Mouse (Mus musculus) brain, embryonic 18.5 days (tissue): ENCODE measurements at regions not wholly inside any gene's neighbourhood (a gene's known extent, or its start where the extent isn't known, plus 50 kb on each side); places are given as distances from the start of the nearest gene placed in this dataset.

Experiments used
- DNase-seq: peaks from one replicate; pipeline ENCODE4 v3.0.0-alpha.2; 2012; ENCODE audit warnings: low read depth, low spot score

DNA sequence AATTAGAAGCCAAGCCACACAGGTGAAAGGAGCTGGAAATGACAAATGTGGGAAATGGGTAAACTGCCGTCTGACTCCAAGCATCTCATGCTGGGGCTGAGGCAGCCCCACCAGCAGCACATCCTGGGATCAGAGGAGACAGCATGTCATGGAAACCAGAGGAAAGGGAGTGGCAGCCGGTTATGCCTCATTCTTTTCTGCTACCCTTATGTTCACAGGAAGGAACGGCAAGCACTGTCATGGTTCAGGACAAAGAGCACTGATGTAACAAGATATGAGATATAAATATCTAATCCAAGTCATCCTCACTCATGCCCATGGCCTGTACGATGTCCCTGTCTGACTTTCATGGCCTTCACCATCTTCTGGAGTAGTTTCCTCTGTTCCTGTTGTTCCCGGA, 125.2 kb upstream of the Tnfaip3 start:
- no peak for DNase-seq

GRCm38 (mm10) chr10:19139234-19139633, 123.8 kb upstream of the Tnfaip3 start:
- no peak for DNase-seq

DNA sequence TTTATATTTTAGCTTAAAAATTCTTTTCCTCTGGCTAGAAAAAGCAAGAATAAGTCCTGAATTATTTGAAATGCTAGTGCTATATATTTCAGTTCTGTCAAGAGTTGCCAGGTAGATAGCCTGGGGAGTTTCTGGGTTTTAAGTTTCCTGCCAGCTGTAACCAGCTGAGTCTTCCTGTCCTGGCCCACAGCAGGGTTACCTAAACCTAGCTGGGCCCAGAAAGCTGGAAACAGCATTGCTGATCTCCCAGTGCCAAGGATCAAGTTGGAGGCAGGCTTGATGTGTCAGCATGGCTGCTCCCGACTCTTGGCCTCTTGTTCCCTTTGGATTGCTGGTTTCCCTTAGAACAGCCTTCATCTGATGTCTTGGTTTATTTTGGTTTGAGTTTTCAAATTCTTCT, 122.8 kb upstream of the Tnfaip3 start:
- DNase-seq = no peak

GRCm38 (mm10) chr10:19127581-19128291, 112.3 kb upstream of the Tnfaip3 start:
- no peak for DNase-seq

GRCm38 (mm10) chr10:19126922-19127321, 111.5 kb upstream of the Tnfaip3 start:
- DNase-seq = no peak

DNA sequence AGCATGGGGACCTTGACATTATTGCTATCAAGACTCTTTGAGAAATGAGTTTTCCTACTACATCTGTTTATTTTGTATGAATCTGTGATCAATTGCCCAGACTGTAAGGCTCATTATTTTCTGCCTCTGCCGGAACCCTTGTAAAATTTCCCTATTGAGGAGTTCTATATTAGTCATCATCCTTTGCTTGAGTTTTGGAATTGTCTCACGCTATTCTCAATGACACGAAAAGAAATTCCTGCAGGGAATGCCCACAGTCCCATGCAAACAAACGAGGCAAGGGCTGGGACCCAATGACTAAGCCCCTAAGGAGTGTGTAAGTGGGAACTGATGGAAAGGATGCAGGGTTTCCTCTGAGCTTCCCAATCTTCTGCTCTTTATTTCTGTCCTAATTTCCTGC, 111.0 kb upstream of the Tnfaip3 start:
- DNase-seq = no peak

- DNase-seq = no peak
Observed at GRCm38 (mm10) chr10:19123691-19124090, 108.2 kb upstream of the Tnfaip3 start.

- DNase-seq = no peak
Observed at GRCm38 (mm10) chr10:19122221-19122620, 106.8 kb upstream of the Tnfaip3 start.

- no peak for DNase-seq
Observed at GRCm38 (mm10) chr10:19119281-19120049, 104.0 kb upstream of the Tnfaip3 start.

GRCm38 (mm10) chr10:19118569-19119280, 103.3 kb upstream of the Tnfaip3 start:
- DNase-seq = no peak

DNA sequence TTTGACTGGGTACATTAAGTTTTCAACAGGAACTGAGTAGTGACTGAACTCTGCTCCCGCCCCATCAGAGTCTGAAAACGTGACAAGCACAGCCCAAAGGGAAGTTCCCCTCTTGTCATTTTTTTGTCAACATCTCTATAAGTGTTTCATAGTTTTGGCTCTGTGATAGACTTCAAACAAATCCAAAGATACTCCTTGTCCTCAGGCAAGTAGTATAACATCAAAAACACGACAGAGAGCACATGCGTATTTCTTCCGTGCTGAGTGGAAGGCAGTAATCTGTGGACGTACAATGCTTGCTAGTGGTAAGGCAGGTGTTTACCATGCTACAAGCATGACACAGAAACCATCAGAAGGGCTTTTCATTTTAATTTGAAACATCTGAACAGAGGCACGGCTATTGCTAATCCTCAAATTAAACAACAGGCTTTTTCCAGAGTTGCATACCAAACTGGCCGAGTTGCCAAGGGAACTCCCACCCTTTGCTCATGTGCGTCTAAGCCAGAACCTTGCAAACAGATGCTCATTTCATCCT, 101.7 kb upstream of the Tnfaip3 start:
- no peak for DNase-seq

GRCm38 (mm10) chr10:19112459-19112858, 97.0 kb upstream of the Tnfaip3 start:
- DNase-seq = no peak

GRCm38 (mm10) chr10:19105231-19105681, 89.8 kb upstream of the Tnfaip3 start:
- no peak for DNase-seq

DNA sequence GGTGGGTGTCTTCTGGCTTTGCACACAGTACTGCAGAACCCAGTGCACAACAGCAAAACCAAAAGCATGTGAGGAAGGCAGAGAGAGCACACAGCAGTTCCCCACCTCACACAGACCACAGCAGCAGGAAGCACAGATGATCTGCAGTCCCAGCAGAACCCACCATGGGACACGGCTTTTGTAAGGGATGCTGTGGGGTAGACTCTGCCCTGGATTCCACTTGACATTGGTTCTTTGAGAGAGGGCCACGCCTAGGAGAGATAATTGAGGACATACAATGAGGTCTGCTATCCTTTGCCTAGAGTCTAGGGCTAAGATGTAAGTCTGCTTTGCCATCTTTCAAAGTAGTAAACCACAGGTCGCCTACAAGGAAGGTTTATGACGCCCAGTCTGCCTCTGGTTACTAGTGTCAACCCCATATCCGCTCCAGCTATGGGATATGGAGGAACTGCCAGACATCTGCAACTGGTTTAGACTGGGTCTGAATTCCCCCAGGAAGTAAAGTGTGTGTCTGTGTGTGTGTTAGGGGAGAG, 89.3 kb upstream of the Tnfaip3 start:
- no peak for DNase-seq

DNA sequence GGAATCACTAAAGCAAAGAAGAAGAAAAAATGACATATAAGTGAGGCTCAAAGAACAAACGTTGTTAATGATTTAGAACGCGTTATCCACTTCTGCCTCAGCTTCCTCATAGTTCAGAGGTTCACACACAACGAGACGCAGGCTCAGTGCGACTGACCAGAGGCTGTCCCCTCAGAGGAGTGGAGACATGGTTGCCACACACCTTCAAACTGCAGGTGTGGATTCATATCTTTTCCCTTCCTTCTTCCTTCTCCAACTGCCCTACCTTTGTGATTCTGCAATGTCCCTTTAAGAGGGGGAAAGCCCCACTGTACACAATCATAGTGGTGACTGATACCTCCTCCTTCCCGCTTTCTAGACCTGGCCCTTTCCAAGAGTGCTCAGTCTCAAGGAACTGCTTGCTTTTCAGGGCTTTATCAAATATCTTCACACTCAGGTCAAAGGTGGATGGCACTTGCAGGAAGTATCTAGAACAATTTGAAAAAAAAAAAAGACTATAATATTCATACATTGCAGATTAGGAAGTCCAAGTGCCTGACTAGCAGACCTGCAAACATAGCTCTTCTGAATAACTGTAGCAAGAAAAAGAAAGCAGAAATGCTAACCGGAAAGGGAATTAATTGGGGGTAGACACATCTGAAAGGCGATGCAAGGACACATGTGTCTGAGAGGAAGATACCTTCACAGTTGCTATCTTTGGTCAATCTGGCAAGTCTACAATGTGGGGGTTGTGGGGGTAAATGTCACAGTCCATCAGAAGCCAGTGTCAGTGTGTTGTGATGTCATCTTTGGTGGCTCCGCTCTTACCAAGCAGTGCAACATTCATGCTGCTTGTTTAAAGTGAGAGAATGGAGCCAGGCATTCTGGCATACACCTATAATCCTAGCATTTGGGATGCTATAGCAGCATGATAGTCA, 84.2 kb upstream of the Tnfaip3 start:
- no peak for DNase-seq

GRCm38 (mm10) chr10:19094297-19094696, 78.8 kb upstream of the Tnfaip3 start:
- DNase-seq = no peak

- no peak for DNase-seq
Observed at GRCm38 (mm10) chr10:19093689-19094088, 78.2 kb upstream of the Tnfaip3 start.

DNA sequence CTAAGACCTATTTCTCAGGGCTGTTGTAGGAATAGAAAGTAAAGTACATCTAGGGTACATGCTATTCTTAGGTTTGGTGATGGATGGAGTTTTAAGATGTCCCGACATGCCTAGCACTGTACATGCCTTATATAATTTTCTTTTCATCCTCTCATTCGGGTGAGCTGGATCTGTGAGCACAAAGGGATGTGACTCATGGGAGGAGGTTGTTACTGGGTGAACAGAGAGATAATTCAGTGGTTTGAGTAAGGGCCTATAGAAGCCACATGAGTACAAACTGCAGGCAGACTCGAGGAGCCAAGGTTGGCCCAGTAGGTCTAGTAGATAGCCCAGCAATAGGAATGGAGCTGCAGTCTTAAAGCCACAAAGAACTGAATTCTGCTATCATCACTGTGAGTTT, 76.5 kb upstream of the Tnfaip3 start:
- no peak for DNase-seq

GRCm38 (mm10) chr10:19091110-19091509, 75.7 kb upstream of the Tnfaip3 start:
- no peak for DNase-seq

DNA sequence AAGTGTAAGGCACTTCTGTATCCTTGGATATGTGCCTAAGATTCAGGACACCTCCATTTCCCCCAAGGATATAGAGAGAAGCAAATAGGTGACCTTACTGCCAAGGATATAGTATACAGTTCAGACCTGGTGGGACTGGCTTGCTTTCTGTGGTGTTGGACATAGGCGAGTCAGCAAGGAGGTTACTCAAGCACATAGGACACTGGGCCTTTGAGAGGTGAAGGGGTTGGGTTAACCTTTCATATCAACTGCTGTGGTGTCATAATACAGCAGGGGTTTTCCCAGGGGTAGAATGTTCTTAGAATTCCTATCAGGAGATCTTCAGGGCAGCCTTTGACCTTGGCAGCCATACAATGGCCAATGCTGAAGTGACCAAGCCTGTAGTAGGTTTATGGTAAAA, 71.5 kb upstream of the Tnfaip3 start:
- no peak for DNase-seq

GRCm38 (mm10) chr10:19082136-19082535, 66.7 kb upstream of the Tnfaip3 start:
- no peak for DNase-seq
